Mouse (Mus musculus) lung, embryonic 16.5 days (tissue): Measurements from ENCODE around the gene Medag. TPM values are rescaled to one million over a fixed set of nuclear protein-coding genes. Genes with fewer than 3 reads are reported as not detected.

Source experiments
- ATAC-seq: fragments of 200-750 bp; cut with Nextera tagmentation; 2 replicates; pipeline ENCODE4 v1.8.0; 2017; ENCODE audit warnings: low read depth, mild to moderate bottlenecking, moderate library complexity
- H3K27ac ChIP-seq: fragments of 300-500 bp; sonication (generic); 2 replicates; pipeline ENCODE4 v1.5.1; 2014; ENCODE audit warnings: mild to moderate bottlenecking, control low read depth, low read length
- H3K27me3 ChIP-seq: fragments of 300-500 bp; sonication (generic); 2 replicates; pipeline ENCODE4 v1.6.1; 2014; ENCODE audit warnings: low read depth, low read length, mixed read lengths; ENCODE audit not compliant: control insufficient read depth, insufficient read depth
- H3K36me3 ChIP-seq: fragments of 300-500 bp; sonication (generic); 2 replicates; pipeline ENCODE4 v1.6.1; 2014; ENCODE audit warnings: low read length; ENCODE audit not compliant: control insufficient read depth, insufficient read depth
- H3K4me1 ChIP-seq: fragments of 300-500 bp; sonication (generic); replicated peaks from 2 replicates; pipeline ENCODE4 v1.6.1; 2014; ENCODE audit warnings: low read length, mixed read lengths; ENCODE audit not compliant: control insufficient read depth, insufficient read depth
- H3K4me2 ChIP-seq: fragments of 300-500 bp; sonication (generic); 2 replicates; pipeline ENCODE4 v1.6.1; 2014; ENCODE audit warnings: low read depth, low read length, control low read depth
- H3K4me3 ChIP-seq: fragments of 300-500 bp; sonication (generic); 2 replicates; pipeline ENCODE4 v1.5.1; 2014; ENCODE audit warnings: mild to moderate bottlenecking, low read length, control low read depth
- H3K9ac ChIP-seq: fragments of 300-500 bp; sonication (generic); 2 replicates; pipeline ENCODE4 v1.6.1; 2014; ENCODE audit warnings: low read length, control low read depth
- H3K9me3 ChIP-seq: fragments of 300-500 bp; sonication (generic); 2 replicates; pipeline ENCODE4 v1.6.1; 2016; ENCODE audit warnings: low read length; ENCODE audit not compliant: control insufficient read depth
- whole genome bisulfite sequencing: fragments of 180-500 bp; shearing (Covaris S2); extraction: QIAGEN DNeasy Blood & Tissue Kit; methylation state at CpG from one replicate; pipeline ENCODE4 v1.1.7; 2014; 5-methylcytosine and 5-hydroxymethylcytosine counted together
- polyA plus RNA-seq: library from polyadenylated mRNA; unstranded; fragments of >200 nt; fragmentation: Nextera tagmentation; extraction: Ambion mirVana; gene quantifications from 2 replicates; pipeline ENCODE4 v1.2.1, GENCODE M21; 2015

The Medag gene
- 1.2 and 1.6 TPM in 2 replicates for polyA plus RNA-seq

DNA sequence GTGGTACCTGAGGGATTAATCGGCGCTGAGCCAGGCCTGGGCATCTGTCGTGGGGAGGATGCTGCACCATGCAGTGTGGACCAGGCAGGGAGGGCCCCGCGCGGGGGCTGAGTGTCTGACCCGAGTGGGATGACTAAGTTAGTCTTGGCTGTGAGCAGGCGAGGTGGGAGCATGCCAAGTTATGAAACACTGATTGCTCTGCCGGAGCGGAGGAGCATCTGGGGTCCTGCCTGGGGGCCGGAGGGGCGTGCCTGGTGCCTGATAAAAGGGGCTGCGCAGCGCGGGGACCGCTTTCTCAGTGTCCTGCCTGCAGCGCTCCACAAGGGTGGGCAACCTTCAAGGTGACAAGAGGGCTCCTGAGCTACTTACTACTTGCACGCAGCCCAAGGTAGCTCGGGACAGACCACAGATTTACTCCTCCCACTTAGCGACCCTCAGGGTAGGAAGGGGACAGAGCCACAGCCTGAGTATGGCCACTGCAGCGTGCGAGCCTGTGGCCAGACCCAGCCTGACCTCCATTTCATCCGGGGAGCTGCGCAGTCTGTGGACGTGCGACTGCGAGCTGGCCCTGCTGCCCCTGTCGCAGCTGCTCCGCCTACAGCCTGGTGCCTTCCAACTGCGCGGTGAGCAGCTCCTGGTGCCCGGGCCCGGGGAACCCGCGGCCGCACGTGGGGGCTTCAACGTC is at the start of gene Medag:
Gene Medag (plus strand): TSS at position 241 of the 685 bp plus-strand sequence.
- 5% methylated on average over 38 of the region's 38 CpGs for WGBS
- H3K4me1 ChIP-seq: peaks cover 5% of the 10 kb centered on the region
- H3K9me3 ChIP-seq: 0 out of 2 replicates have a peak, but pooled peaks cover 4% of the 10 kb centered on the region
- H3K9ac ChIP-seq: peak within 1 kb of the TSS; percentile 21; the same call in 1 of the 2 replicates
- H3K4me2 ChIP-seq: peak within 1 kb of the TSS; percentile 53
- peak; percentile 78 for ATAC-seq
- no peaks in the 10 kb centered on the region for H3K36me3 ChIP-seq
- no peak within 1 kb of the TSS for H3K27ac ChIP-seq
- H3K4me3 ChIP-seq: peak within 1 kb of the TSS; percentile 32
- H3K27me3 ChIP-seq: no peaks in the 10 kb centered on the region; the same call in 1 of the 2 replicates

DNA sequence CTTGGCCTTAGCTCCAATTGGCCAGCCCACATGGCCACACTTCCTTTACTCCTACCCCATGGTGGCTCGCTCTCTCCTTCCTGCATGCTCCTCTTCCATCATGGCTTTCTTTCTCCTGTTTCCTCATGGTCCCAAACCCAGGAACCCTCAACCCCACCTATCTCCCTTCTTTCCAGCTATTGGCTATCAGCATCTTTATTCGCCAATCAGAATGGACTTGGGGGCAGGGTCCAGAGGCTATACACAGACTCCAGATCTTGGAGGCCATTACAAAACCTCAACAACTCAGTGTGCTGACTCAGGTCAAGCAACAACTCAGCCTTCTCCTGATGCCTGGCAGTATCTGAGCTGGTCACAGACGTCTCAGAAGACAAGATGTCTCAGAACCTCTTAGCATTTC is 48.9 kb upstream of the Medag start:
- no peak for ATAC-seq
- Histone ChIP-seq H3K4me2 (no peak overlapping the region), H3K4me3 (no peak overlapping the region), H3K9ac (no peak overlapping the region), H3K4me1 (no peaks in the 10 kb centered on the region), H3K9me3 (peaks cover 3% of the 10 kb centered on the region), H3K27ac (no peak overlapping the region), H3K27me3 (no peaks in the 10 kb centered on the region), H3K36me3 (no peaks in the 10 kb centered on the region)
- 76% methylated on average over 3 of the region's 3 CpGs for WGBS

DNA sequence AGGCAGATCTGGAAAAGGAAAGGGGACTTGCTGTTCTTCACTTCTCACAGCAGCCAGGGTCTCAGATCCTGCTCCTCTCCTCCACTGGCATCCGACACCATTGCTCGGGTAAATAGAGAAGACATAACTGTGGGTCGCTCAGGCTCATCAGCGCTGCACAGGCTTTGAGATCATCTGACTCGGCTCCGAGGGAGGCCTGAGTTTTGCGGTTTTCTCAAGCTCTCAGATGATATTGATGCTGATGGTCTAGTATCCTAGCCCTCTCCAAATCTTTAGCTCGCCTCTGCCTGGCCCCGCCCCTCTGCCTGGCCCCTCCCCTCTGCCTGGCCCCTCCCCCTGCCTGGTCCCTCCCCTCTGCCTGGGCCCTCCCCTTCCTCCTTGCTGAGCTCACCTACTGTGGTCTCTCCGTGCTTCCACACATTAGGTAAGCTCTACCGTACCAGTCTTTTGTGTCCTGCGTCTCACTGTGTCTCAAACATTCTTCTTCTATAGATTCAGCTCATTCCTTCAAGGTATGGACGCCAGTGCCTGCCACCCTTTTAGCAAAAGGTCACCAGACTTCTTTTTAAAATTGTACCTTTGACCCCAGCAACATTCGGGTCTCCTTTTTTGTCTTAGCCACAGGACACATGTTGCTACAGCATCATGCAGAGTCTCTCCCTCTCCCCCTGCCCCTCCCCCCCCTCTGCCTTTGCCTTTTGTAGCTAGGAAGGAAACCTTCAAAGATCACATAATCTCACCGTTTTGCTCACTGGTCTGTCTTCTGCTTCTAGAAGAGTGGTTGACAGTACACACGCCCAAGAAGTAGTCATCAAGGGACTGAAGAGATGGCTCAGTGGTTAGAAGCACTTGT is 47.4 kb upstream of the Medag start:
- Histone ChIP-seq H3K36me3 (no peaks in the 10 kb centered on the region), H3K4me2 (no peak overlapping the region), H3K9ac (no peak overlapping the region), H3K27ac (no peak overlapping the region), H3K27me3 (no peaks in the 10 kb centered on the region), H3K4me3 (no peak overlapping the region), H3K9me3 (peaks cover 3% of the 10 kb centered on the region), H3K4me1 (no peaks in the 10 kb centered on the region; the same call in 1 of the 2 replicates)
- no peak for ATAC-seq
- WGBS: 57% methylated on average over 16 of the region's 16 CpGs

DNA sequence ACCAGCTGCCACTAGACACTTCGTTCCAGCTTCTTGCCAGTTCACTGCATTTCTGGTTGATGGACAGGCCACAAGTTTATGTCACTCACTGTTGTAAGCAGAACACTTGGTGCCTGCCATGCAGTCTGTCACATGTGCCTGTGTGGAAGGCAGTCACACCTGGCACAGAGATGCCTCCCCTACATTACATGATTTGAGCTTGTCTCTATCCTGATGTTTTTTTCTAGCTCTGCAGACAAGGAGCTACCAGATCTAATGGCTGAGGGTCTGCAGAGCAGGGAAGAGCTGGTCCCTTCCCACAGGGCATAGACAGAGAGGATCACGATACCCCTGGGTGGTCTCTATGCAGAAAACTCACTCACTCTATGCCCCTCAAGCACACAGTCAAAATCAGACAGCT is 44.5 kb upstream of the Medag start:
- no peak overlapping the region for H3K9ac ChIP-seq
- no peak overlapping the region for H3K27ac ChIP-seq
- 78% methylated on average over 2 of the region's 2 CpGs for WGBS
- no peaks in the 10 kb centered on the region for H3K27me3 ChIP-seq
- no peak overlapping the region for H3K4me2 ChIP-seq
- no peaks in the 10 kb centered on the region for H3K36me3 ChIP-seq
- H3K9me3 ChIP-seq: no peaks in the 10 kb centered on the region
- no peak for ATAC-seq
- no peak overlapping the region for H3K4me3 ChIP-seq
- no peaks in the 10 kb centered on the region; the same call in 1 of the 2 replicates for H3K4me1 ChIP-seq

DNA sequence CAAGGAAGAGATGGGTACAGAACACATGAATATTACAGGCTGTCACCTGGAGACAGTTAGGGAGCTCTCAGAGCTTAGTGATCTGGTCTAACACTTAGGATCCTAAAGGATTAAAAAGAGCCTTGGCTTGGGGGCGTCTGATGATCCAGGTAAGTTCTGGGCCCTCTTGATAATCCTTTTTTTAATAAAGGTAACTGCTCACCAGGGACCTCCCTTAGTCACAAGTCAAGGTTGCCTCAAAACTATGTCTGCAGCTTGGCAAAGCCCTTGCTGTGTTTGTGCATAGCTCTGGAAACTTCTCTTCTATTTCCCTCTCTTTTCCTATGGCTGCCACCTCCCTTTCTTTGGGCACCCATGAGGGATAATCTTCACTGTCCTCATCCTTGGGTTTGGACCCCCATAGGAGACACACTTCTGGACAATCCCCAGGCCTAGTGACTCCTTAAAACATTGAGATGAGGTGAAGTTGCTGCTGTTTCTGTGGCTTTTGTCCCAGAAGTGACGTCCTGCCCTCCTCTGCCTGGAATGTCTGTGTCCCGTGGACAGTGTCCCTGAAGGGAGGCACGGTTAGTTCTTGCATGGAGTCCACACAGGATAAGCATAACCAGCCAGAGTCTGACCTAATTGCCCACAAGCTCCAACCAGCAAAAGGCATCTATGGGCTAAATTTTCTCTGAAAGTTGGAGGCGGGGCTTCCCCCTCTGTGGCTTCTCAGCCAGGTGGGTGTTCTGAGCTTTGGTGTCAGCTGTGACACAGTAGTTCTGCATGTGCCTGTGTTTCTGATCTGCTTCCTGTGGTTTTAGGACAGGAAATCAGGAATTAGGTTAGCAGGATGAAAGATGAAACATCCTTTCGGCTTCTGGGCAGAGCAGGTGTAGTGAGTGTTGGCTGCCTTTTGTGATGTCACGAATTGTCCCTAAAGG is 43.7 kb upstream of the Medag start:
- H3K36me3 ChIP-seq: no peaks in the 10 kb centered on the region
- no peak overlapping the region for H3K27ac ChIP-seq
- no peaks in the 10 kb centered on the region for H3K9me3 ChIP-seq
- ATAC-seq: no peak
- WGBS: 50% methylated on average over 7 of the region's 7 CpGs
- H3K4me3 ChIP-seq: no peak overlapping the region
- H3K4me1 ChIP-seq: no peaks in the 10 kb centered on the region; the same call in 1 of the 2 replicates
- H3K4me2 ChIP-seq: no peak overlapping the region
- H3K27me3 ChIP-seq: no peaks in the 10 kb centered on the region
- no peak overlapping the region for H3K9ac ChIP-seq

DNA sequence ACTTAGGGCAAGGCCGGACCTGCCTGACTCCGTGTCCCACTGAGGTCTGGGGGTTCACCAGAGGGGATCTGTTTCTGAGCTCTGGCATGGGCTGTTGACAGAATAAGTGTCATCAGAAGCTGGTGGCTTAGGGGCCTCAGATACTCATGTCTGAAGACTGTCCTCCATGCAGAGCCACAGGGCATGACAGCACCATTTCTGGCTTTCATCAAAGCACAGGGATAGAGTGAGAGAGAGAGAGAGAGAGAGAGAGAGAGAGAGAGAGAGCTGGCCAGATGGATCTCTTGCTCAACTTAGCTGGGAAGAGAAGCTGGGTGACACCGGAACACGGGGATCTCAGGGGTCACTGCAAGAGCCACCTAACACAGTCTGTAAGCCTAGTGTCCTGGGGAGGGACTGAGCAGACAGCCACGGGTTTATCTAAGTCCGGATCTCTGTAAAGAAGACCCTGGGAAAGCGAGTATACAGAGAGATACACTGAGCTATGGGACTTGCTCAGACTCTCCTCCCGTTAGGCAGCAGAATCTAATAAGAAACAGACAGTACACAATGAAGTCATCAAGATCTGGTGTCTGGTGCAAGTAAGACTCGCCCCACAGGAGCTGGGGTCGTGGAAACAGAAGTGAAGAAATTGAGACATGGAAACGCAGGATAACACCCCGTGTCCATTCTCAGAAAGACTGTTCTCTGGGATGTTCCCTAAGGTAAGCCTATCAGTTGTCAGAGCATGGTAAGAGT is 42.8 kb upstream of the Medag start:
- no peaks in the 10 kb centered on the region for H3K27me3 ChIP-seq
- H3K27ac ChIP-seq: no peak overlapping the region
- H3K4me2 ChIP-seq: no peak overlapping the region
- H3K36me3 ChIP-seq: no peaks in the 10 kb centered on the region
- no peak overlapping the region for H3K4me3 ChIP-seq
- H3K9me3 ChIP-seq: no peaks in the 10 kb centered on the region
- 58% methylated on average over 12 of the region's 12 CpGs for WGBS
- H3K4me1 ChIP-seq: no peaks in the 10 kb centered on the region; the same call in none of the 2 replicates
- no peak for ATAC-seq
- no peak overlapping the region for H3K9ac ChIP-seq

DNA sequence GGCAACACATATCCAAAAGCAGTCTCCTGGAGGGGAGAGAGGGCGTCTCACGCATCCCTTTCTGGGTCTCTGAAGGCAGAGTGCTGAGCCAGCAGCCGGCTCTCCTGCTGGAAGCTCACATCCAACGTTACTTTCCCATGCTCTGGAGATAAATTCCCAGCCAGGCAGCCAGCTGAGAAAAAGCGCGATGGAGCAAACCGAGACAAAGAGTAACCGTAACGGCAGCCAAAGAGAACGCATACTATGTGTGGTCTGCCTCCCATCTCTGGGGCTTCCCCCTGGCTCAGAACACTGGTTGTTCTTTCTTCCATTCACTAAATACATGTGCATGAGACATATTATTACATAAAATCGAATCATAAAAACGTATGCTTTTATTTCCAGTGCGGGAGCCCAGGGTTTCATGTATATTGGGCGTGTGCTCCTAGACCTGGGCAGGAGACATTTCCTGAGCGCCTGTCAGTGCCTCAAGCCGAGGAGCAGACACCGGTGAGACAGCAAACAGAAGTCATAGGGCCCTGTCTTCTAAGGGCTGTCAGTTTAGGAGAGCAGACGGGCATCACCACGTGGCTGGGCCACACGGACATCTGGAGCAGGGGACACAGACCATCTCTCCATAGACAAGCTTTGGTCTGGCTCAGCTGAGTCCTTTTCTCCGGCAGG is 42.0 kb upstream of the Medag start:
- no peaks in the 10 kb centered on the region; the same call in none of the 2 replicates for H3K4me1 ChIP-seq
- H3K4me2 ChIP-seq: no peak overlapping the region
- WGBS: 61% methylated on average over 21 of the region's 21 CpGs
- H3K27me3 ChIP-seq: no peaks in the 10 kb centered on the region
- no peaks in the 10 kb centered on the region for H3K9me3 ChIP-seq
- H3K27ac ChIP-seq: no peak overlapping the region
- no peak overlapping the region for H3K4me3 ChIP-seq
- no peaks in the 10 kb centered on the region for H3K36me3 ChIP-seq
- no peak for ATAC-seq
- H3K9ac ChIP-seq: no peak overlapping the region

DNA sequence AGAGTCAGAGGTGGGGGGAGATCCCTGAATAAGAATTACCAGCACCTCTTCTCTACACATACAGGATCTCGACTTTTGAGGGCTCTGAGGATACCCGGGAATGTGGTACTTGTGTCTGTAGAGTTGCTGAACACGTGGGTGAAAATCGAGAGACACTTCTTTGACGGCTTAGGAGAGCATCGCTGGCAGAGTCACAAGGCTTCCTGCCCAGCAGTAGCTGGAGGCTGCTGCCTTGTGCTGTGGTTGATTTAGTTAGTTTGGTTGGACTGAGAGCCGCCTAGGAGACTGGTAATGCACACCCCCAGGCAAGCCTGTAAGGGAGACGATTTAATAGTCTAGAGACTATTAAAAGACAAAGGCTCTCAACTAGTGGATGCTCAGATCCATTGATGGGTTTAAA is 39.5 kb upstream of the Medag start:
- no peaks in the 10 kb centered on the region for H3K9me3 ChIP-seq
- H3K27ac ChIP-seq: no peak overlapping the region
- H3K27me3 ChIP-seq: no peaks in the 10 kb centered on the region
- no peaks in the 10 kb centered on the region for H3K36me3 ChIP-seq
- no peak overlapping the region for H3K9ac ChIP-seq
- no peak for ATAC-seq
- 74% methylated on average over 8 of the region's 8 CpGs for WGBS
- H3K4me2 ChIP-seq: no peak overlapping the region
- H3K4me1 ChIP-seq: peaks cover 7% of the 10 kb centered on the region
- H3K4me3 ChIP-seq: no peak overlapping the region
